Mouse (Mus musculus) hindbrain, postnatal 0 days (tissue): ENCODE measurements at regions not wholly inside any gene's neighbourhood (a gene's known extent, or its start where the extent isn't known, plus 50 kb on each side); places are given as distances from the start of the nearest gene placed in this dataset.

Experiments
- ATAC-seq: fragments of 200-750 bp; cut with Nextera tagmentation; 2 replicates; pipeline ENCODE4 v1.8.0; 2017; ENCODE audit warnings: mild to moderate bottlenecking, moderate TSS enrichment, moderate library complexity
- DNase-seq: peaks from one replicate; pipeline ENCODE4 v3.0.0-alpha.2; 2015; ENCODE audit warnings: low spot score
- H3K27ac ChIP-seq: fragments of 300-500 bp; sonication (generic); 2 replicates; pipeline ENCODE4 v1.5.1; 2014; ENCODE audit warnings: mild to moderate bottlenecking
- H3K27me3 ChIP-seq: fragments of 300-500 bp; sonication (generic); 2 replicates; pipeline ENCODE4 v1.6.1; 2014; ENCODE audit warnings: low read length, mixed read lengths; ENCODE audit not compliant: insufficient read depth
- H3K36me3 ChIP-seq: fragments of 300-500 bp; sonication (generic); 2 replicates; pipeline ENCODE4 v1.6.1; 2014; ENCODE audit warnings: low read length, mixed read lengths; ENCODE audit not compliant: insufficient read depth
- H3K4me1 ChIP-seq: fragments of 300-500 bp; sonication (generic); 2 replicates; pipeline ENCODE4 v1.6.1; 2014; ENCODE audit warnings: antibody characterized with exemption, low read length, mixed read lengths; ENCODE audit not compliant: insufficient read depth
- H3K4me2 ChIP-seq: fragments of 300-500 bp; sonication (generic); 2 replicates; pipeline ENCODE4 v1.6.1; 2014; ENCODE audit warnings: low read depth, mild to moderate bottlenecking, low read length, moderate library complexity, mixed read lengths
- H3K4me3 ChIP-seq: fragments of 300-500 bp; sonication (generic); 2 replicates; pipeline ENCODE4 v1.5.1; 2014; ENCODE audit warnings: low read length
- H3K9ac ChIP-seq: fragments of 300-500 bp; sonication (generic); replicated peaks from 2 replicates; pipeline ENCODE4 v1.6.1; 2014; ENCODE audit warnings: mild to moderate bottlenecking, low read length, moderate library complexity, mixed read lengths
- H3K9me3 ChIP-seq: fragments of 300-500 bp; sonication (generic); 2 replicates; pipeline ENCODE4 v1.6.1; 2016; ENCODE audit warnings: low read length, mixed read lengths
- CTCF ChIP-seq: IDR thresholded peaks from 2 replicates; pipeline ENCODE4 v1.5.1; 2016; ENCODE audit warnings: antibody characterized with exemption, control low read depth, low read depth
- WGBS: fragments of 180-500 bp; shearing (Covaris S2); extraction: QIAGEN DNeasy Blood & Tissue Kit; methylation state at CpG from one replicate; pipeline ENCODE4 v1.1.7; 2014; 5-methylcytosine and 5-hydroxymethylcytosine counted together

DNA sequence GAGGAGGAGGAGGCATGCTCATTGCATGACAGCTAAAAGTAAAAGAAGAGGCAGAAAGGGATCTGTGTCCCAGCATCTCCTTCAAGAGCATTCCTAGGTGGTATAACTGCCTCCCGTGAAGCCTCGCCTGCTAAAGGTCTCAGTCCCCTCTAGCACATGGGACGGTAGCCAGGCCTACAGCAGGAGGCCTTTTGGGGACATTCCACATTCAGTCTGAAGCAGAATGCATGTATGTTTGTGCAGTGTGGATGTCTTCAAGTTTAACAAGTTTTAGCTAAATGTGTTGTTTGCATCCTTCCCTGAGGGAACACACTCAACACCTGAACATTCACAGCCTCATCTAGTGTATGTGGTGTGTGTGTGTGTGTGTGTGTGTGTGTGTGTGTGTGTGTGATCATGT is 64.8 kb upstream of the Gm11983 start:
- Histone ChIP-seq H3K4me3 (no peak overlapping the region), H3K4me2 (no peak overlapping the region), H3K9ac (no peak overlapping the region), H3K27me3 (no peaks in the 10 kb centered on the region), H3K36me3 (no peaks in the 10 kb centered on the region), H3K27ac (no peak overlapping the region), H3K4me1 (peaks cover 11% of the 10 kb centered on the region), H3K9me3 (no peaks in the 10 kb centered on the region)
- no peak for TF ChIP-seq CTCF
- DNase-seq (no peak), ATAC-seq (no peak)
- WGBS, result 58% methylated on average over 3 of the region's 3 CpGs

DNA sequence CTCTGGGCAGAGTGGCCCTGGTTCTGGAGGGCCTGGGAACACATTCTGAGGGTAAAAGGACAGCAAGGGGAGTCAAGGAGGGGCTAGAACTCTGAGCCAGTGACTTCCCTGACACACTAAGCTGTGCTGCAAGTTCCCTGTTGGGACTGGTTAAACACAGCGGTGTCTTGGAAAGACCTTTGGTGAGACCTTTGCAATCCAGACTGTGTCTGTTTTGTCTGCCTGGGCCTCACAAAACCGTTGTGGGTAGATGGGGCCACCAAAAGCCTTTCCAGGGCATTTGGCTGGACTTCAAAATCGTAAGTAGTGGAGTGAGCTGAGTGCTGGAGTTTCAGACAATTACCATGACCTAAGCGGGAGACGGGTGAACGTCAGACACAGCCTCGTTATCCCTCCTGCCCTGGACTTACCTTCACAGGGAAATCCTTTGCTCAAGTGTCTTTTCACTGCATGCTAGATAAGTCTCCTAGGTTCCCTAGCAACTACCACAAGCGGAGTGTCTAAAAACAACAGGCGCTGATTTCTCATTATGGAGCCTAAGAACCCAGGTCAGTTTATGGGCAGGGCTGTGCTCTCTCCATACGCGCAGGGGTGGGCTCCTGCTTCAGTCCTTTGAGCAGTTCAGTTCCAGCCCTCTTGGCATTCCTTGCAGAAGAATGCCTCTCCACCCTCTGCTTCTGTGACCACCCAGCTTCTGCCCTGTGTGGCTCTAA is 63.5 kb upstream of the Gm11983 start:
- 32% methylated on average over 11 of the region's 11 CpGs for WGBS
- no peak overlapping the region for H3K9ac ChIP-seq
- 0 out of 2 replicates have a peak overlapping the region, but pooled peaks have one; percentile 22 for H3K27ac ChIP-seq
- H3K4me3 ChIP-seq, result no peak overlapping the region
- peak; percentile 41 for ATAC-seq
- H3K36me3 ChIP-seq, result no peaks in the 10 kb centered on the region
- no peak overlapping the region for H3K4me2 ChIP-seq
- no peaks in the 10 kb centered on the region for H3K9me3 ChIP-seq
- H3K4me1 ChIP-seq, result peaks cover 11% of the 10 kb centered on the region
- TF ChIP-seq CTCF, result no peak
- no peaks in the 10 kb centered on the region for H3K27me3 ChIP-seq
- DNase-seq, result peak; percentile 39

DNA sequence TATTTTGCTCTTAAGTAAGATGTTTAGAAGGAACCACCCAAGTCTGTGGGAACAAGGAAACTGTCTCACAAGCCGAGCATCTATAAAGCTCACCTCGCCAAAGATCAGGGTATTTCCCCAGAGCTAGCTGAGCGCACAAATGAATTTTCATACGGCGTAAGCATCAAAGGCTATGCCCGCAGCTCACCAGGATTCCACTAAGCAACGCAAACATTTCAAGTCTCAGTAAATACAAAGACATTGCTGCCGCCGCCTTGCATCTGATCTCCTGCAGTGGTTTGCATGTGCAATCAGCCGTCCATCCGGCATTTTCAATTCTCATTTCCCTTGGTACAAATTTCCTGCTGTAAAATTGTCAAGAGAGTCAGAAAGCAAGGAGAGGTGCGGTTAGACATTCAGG is 62.9 kb upstream of the Gm11983 start:
- H3K27ac ChIP-seq, result peak overlapping the region; percentile 29; the same call in 1 of the 2 replicates
- DNase-seq (no peak), ATAC-seq (no peak)
- H3K4me2 ChIP-seq, result 0 out of 2 replicates have a peak overlapping the region, but pooled peaks have one; percentile 6
- no peaks in the 10 kb centered on the region for H3K9me3 ChIP-seq
- no peaks in the 10 kb centered on the region for H3K27me3 ChIP-seq
- peaks cover 11% of the 10 kb centered on the region for H3K4me1 ChIP-seq
- no peaks in the 10 kb centered on the region for H3K36me3 ChIP-seq
- no peak for TF ChIP-seq CTCF
- H3K9ac ChIP-seq, result no peak overlapping the region
- no peak overlapping the region for H3K4me3 ChIP-seq
- 24% methylated on average over 12 of the region's 12 CpGs for WGBS

DNA sequence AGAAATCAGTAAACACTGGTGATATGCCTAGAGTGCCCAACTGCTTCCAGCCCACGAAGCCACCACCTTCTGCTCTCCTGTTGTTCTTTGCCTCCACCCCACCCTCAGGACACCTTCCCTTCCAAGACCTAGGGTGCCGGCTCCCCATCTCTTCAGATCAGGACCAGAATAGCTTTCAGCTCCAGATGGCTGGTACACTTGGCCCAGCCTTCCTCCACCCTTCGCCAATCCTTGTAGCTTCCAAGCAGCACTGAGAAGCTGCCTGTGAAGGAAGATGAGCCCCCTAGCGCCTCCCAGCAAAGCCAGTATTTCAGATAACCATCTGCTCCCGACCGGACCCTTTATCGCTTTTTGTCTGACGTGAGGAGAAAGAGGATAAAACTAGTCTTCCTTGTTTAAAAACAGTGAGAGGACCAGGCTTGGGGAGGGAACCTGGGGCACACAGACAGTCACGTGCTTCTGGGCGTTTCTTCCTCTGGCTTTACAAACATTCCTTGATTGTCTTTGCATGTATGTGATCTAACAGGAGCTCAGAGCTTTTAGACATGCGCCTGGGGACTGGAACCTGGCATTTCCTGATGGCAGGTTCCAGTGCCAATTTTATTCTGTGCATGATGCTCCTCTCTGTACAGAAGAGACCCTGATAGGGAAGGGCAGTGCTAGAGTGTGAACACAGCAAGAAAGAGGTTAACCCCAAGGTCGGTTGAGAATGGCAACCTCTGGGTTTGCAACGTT is 62.0 kb upstream of the Gm11983 start:
- Histone ChIP-seq H3K9ac (no peak overlapping the region), H3K36me3 (no peaks in the 10 kb centered on the region), H3K4me1 (peaks cover 14% of the 10 kb centered on the region), H3K27me3 (no peaks in the 10 kb centered on the region), H3K9me3 (no peaks in the 10 kb centered on the region), H3K4me3 (no peak overlapping the region), H3K4me2 (no peak overlapping the region), H3K27ac (0 out of 2 replicates have a peak overlapping the region, but pooled peaks have one; percentile 29)
- WGBS, result 63% methylated on average over 13 of the region's 13 CpGs
- DNase-seq (peak; percentile 27), ATAC-seq (no peak)
- peak; percentile 14; the same call in 1 of the 2 replicates for TF ChIP-seq CTCF

GRCm38 (mm10) chr11:6898357-6899097 is 61.1 kb upstream of the Gm11983 start:
- Histone ChIP-seq H3K36me3 (no peaks in the 10 kb centered on the region), H3K27me3 (no peaks in the 10 kb centered on the region), H3K4me2 (no peak overlapping the region), H3K9me3 (no peaks in the 10 kb centered on the region), H3K4me1 (peaks cover 14% of the 10 kb centered on the region), H3K27ac (no peak overlapping the region), H3K4me3 (no peak overlapping the region), H3K9ac (no peak overlapping the region)
- no peak for TF ChIP-seq CTCF
- 88% methylated on average over 5 of the region's 5 CpGs for WGBS
- DNase-seq, result no peak
- ATAC-seq, result no peak

GRCm38 (mm10) chr11:6895786-6896093 is 58.3 kb upstream of the Gm11983 start:
- ATAC-seq (no peak), DNase-seq (peak; percentile 72)
- Histone ChIP-seq H3K9me3 (no peaks in the 10 kb centered on the region), H3K36me3 (no peaks in the 10 kb centered on the region), H3K27ac (0 out of 2 replicates have a peak overlapping the region, but pooled peaks have one; percentile 38), H3K4me2 (no peak overlapping the region), H3K27me3 (no peaks in the 10 kb centered on the region), H3K9ac (no peak overlapping the region), H3K4me1 (peaks cover 9% of the 10 kb centered on the region), H3K4me3 (no peak overlapping the region)
- WGBS, result 36% methylated on average over 8 of the region's 8 CpGs
- TF ChIP-seq CTCF, result no peak
